Mouse (Mus musculus): Measurements from ENCODE around the gene Spata48. TPM values are rescaled to one million over a fixed set of nuclear protein-coding genes. Genes with fewer than 3 reads are reported as not detected.

Spata48 gene
- 0.60 and 0.88 TPM in 2 replicates for polyA plus RNA-seq (2015; fragmentation: Nextera tagmentation; extraction: Ambion mirVana)

DNA sequence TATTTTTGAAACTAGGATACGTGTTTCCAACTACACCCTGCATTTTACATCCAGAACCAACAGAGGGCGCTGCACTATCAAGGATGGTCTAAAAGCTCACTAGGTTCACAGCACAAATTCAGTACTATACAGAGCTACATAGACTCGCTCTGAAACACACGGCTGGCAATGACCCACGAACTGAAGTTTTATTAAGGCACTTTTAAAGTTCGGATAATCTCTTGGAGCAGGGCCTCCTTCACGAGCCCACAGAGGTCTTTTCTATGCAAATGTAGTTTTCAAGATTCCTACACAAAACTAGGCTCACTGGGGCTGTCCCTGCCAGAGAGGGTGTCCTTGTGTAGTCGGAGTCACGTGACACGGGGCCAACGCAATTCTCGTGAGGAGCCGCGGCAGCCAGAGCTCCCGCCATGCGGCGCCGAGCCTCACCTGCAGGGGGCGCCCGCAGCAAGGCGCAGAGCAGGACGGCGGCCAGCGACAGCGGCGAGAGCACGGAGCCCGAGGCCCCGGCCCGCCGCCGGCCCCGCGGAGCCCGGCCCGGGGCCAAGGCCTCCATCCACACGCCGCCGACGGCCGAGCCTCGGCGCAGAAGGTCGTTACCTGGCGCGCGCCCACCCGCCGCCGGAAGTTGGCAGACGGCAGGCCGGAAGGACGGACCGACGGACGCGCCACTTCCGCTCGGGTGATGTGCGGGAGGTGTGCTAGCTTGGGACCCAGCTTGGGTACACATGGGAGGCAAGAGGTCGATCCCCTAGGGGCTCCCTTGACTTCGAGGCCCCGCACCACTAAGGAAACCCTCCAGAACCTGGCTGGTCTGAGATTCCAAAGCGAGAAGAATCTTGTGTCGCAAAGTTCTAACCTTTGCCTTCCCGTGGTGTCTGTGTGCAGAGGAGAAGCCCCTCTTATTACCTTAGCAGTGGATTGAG is at the start of gene Spata48, which contains the start of gene Zpbp:
Gene Spata48 (plus strand): TSS at position 460 of the 926 bp plus-strand sequence.
Gene Zpbp (minus strand): TSS at position 774 of the 926 bp plus-strand sequence.

Other genes with a start within 250 kb of the Spata48 start
- gene Zpbp, start 314 bp downstream of the Spata48 start, polyA plus RNA-seq (2015; fragmentation: Nextera tagmentation; extraction: Ambion mirVana), result 0.23 and 0.46 TPM in 2 replicates
- not detected in 2 replicates for gene 4930512M02Rik, start 165.7 kb downstream of the Spata48 start, polyA plus RNA-seq (2015; fragmentation: Nextera tagmentation; extraction: Ambion mirVana)
- 0.82 and 2.0 TPM in 2 replicates for gene Ikzf1, start 222.9 kb downstream of the Spata48 start, polyA plus RNA-seq (2015; fragmentation: Nextera tagmentation; extraction: Ambion mirVana)

Measured in urinary bladder, postnatal 0 days (tissue).